Mouse (Mus musculus) CD4-positive, CD25-positive, alpha-beta regulatory T cell (primary cell): ENCODE data around the gene Oip5. TPM values are rescaled to one million over a fixed set of nuclear protein-coding genes. Genes with fewer than 3 reads are reported as not detected.

Source experiments
- polyA plus RNA-seq: library from polyadenylated mRNA; unstranded; fragments of 100-300 nt; shearing (Covaris generic); gene quantifications from one replicate; pipeline ENCODE4 v1.2.1, GENCODE M21; 2017

Gene Oip5
- 2.5 TPM for polyA plus RNA-seq

GRCm38 (mm10) chr2:119618199-119618982, at the start of gene Oip5, which contains the start of gene Nusap1:
Gene Oip5 (minus strand): TSS chr2:119618469.
Gene Nusap1 (plus strand): TSS chr2:119618298.

GRCm38 (mm10) chr2:119662220-119663182, 44.2 kb upstream of the Oip5 start, which contains the start of gene Ndufaf1:
Gene Ndufaf1 (minus strand): TSS chr2:119662827.

Other genes with a start within 250 kb of the Oip5 start
- gene Ino80, start 140.8 kb downstream of the Oip5 start, polyA plus RNA-seq: 5.5 TPM
- gene Exd1, start 70.8 kb downstream of the Oip5 start, polyA plus RNA-seq: 0.25 TPM
- 68.0 TPM for gene Chp1, start 70.8 kb downstream of the Oip5 start, polyA plus RNA-seq
- gene Nusap1, start 171 bp downstream of the Oip5 start, polyA plus RNA-seq: 3.2 TPM
- gene Ndufaf1, start 44.4 kb upstream of the Oip5 start, polyA plus RNA-seq: 36.6 TPM
- 63.9 TPM for gene Rtf1, start 56.6 kb upstream of the Oip5 start, polyA plus RNA-seq
- gene Itpka, start 123.9 kb upstream of the Oip5 start, polyA plus RNA-seq: 0.84 TPM
- 0.29 TPM for gene Ltk, start 142.0 kb upstream of the Oip5 start, polyA plus RNA-seq
- 35.0 TPM for gene Rpap1, start 169.1 kb upstream of the Oip5 start, polyA plus RNA-seq
- 8.0 TPM for gene Tyro3, start 179.3 kb upstream of the Oip5 start, polyA plus RNA-seq